Mouse (Mus musculus) cerebellum, adult 2 months (tissue): ENCODE results near the gene Prkcg.

Experiments used
- CTCF ChIP-seq: fragments of 200-500 bp; IDR thresholded peaks from 2 replicates; pipeline ENCODE4 v1.5.1; 2011; ENCODE audit warnings: low read depth, mild to moderate bottlenecking, control low read depth, low read length, moderate library complexity, borderline replicate concordance; ENCODE audit not compliant: insufficient read depth
- POLR2A ChIP-seq: fragments of 200-500 bp; IDR thresholded peaks from 2 replicates; pipeline ENCODE4 v1.6.1; 2011; ENCODE audit warnings: low read length, control low read depth, borderline replicate concordance; ENCODE audit not compliant: insufficient read depth

DNA sequence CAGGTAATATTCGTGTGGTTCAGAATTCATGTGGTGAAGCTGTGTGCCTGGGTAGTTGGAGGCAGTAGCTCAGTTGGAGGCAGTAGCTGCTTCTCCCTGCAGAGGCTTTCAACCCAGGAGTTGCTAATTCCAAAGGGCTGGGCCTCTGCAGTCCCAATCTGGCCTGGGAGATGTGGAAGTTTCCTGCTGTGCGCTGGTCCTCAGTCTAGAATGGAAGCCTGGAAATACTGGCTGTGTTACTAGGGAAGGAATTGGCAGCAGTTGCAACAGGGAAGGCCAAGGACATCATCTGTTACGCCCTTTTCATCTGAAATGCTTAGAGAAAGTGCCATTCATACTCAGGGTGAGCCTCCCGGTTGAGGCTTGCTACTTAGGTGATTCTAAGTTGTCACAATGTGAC, 27.5 kb upstream of the Prkcg start:
- TF ChIP-seq CTCF (no peak), POLR2A (no peak)
